Mouse (Mus musculus) urinary bladder, postnatal 25 days (tissue): ENCODE data around the gene Lcn8.
"Not testable (repeated sequence)": the region's sequence is repeated elsewhere in the genome, so short reads cannot be mapped to it uniquely, and the experiment has no call there.

Experiments used
- DNase-seq: peaks from one replicate; pipeline ENCODE4 v3.0.0; 2022; ENCODE audit warnings: low spot score

The Lcn8 gene

GRCm38 (mm10) chr2:25666516-25666915 lies 13.6 kb downstream of the Lcn8 start:
- no peak for DNase-seq

GRCm38 (mm10) chr2:25676486-25676885 lies 23.6 kb downstream of the Lcn8 start, which contains the start of gene Lcn6:
Gene Lcn6 (plus strand): TSS chr2:25676786.
- no peak for DNase-seq

- no peak for DNase-seq
Observed at GRCm38 (mm10) chr2:25679559-25679958, 26.6 kb downstream of the Lcn8 start.

GRCm38 (mm10) chr2:25682426-25682825 lies 29.5 kb downstream of the Lcn8 start, which contains the start of gene Lcn10:
Gene Lcn10 (plus strand): TSS chr2:25682726.
- DNase-seq = no peak

- DNase-seq = no peak
Observed at GRCm38 (mm10) chr2:25686941-25687340, 34.0 kb downstream of the Lcn8 start.

GRCm38 (mm10) chr2:25694605-25695004 lies 41.7 kb downstream of the Lcn8 start:
- DNase-seq = peak; percentile 72

GRCm38 (mm10) chr2:25696951-25697350 lies 44.0 kb downstream of the Lcn8 start:
- no peak for DNase-seq

- no peak for DNase-seq
Observed at GRCm38 (mm10) chr2:25698696-25699095, 45.8 kb downstream of the Lcn8 start.

- not testable (repeated sequence) for DNase-seq
Observed at GRCm38 (mm10) chr2:25699743-25700142, 46.8 kb downstream of the Lcn8 start, which contains the start of gene Obp2a. Gene Obp2a (plus strand): TSS chr2:25700043.

GRCm38 (mm10) chr2:25701001-25701400 lies 48.1 kb downstream of the Lcn8 start:
- DNase-seq = no peak

- DNase-seq = no peak
Observed at GRCm38 (mm10) chr2:25703706-25704105, 50.8 kb downstream of the Lcn8 start.
